Mouse (Mus musculus): ENCODE measurements at regions not wholly inside any gene's neighbourhood (a gene's known extent, or its start where the extent isn't known, plus 50 kb on each side); places are given as distances from the start of the nearest gene placed in this dataset.
"Not testable (repeated sequence)": the region's sequence is repeated elsewhere in the genome, so short reads cannot be mapped to it uniquely, and the experiment has no call there.

- DNase-seq (ENCODE audit: low spot score), result peak; percentile 2
These were observed 344.9 kb upstream of the Tpk1 start for GRCm38 (mm10) chr6:44010946-44011345.

DNA sequence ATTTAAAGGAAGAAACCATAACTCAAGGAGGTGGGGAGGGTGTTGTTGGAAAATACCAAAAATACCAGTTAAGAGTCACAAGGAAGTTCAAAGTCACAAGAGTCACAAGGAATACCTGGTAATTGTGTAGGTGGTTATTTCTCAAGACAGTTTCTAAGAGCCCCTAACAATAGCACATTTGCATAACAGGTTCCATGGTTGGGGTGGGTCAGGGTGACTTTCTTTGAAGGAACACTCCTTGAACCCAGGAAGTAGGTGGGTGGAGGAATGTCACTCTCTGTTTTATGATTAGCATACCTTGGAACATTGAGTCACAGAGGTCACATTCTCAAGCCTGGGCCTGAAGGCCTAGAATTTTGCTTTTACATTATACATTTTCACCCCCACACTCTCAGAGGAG is 341.1 kb upstream of the Tpk1 start:
- not testable (repeated sequence) for DNase-seq (ENCODE audit: low spot score)

Data from left cerebral cortex, adult 11 months (tissue).